Mouse (Mus musculus) kidney, adult 2 months (tissue): ENCODE results near the gene Kremen2.

ENCODE experiments used
- CTCF ChIP-seq: fragments of 200-500 bp; conservative IDR thresholded peaks from 2 replicates; pipeline ENCODE4 v1.5.1; 2011; ENCODE audit warnings: low read depth, mild to moderate bottlenecking, control low read depth, low read length, moderate library complexity, mixed read lengths; ENCODE audit not compliant: insufficient read depth, insufficient read length
- POLR2A ChIP-seq: fragments of 200-500 bp; IDR thresholded peaks from one replicate; pipeline ENCODE4 v1.6.1; 2011; ENCODE audit warnings: low read depth, low read length, control low read depth

DNA sequence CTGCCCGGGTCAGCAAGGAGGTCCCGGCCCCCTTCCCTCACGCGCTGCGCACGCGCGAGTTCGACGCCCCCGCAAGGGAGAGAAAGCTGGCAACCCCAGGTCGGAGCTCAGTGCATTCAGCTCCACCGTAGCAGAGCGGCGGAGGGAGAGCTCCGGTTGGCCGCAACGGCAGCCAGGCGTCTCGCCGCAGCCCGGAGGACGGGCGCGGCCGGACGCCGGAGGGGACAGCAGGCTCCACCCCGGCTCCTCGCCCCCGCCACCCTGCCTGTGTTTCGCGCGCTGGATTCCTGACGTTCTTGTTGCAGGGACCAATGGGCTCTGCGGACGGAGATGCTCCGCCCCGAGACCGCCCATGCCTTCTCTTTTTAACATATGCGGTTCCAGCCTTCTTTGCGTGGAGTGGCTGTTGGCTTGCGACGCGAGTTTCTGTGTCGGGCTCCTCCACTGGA, 5.5 kb downstream of the Kremen2 start:
- TF ChIP-seq CTCF, result no peak
- no peak for TF ChIP-seq POLR2A
